Mouse (Mus musculus) kidney, adult 18-20 months (tissue): Measurements from ENCODE around the gene Gm17482.

Experiments
- DNase-seq: peaks from one replicate; pipeline ENCODE4 v3.0.0; 2021

The Gm17482 gene

GRCm38 (mm10) chr6:115293877-115294276 lies 66.7 kb downstream of the Gm17482 start:
- DNase-seq = no peak

- DNase-seq = no peak
Measured at GRCm38 (mm10) chr6:115307134-115307533, 80.0 kb downstream of the Gm17482 start.
